Mouse (Mus musculus): ENCODE data around the gene Mycbp. TPM values are rescaled to one million over a fixed set of nuclear protein-coding genes. Genes with fewer than 3 reads are reported as not detected.

Mycbp gene
- 49.1 and 55.4 TPM in 2 replicates for polyA plus RNA-seq (2015; fragmentation: Nextera tagmentation; extraction: Ambion mirVana)

- Histone ChIP-seq H3K27me3 (ENCODE audit: control insufficient read depth, insufficient read depth, low read length) (no peaks in the 10 kb centered on the region), H3K36me3 (ENCODE audit: control insufficient read depth, insufficient read depth) (no peaks in the 10 kb centered on the region), H3K4me3 (ENCODE audit: low read length) (peak within 1 kb of the TSS; percentile 91), H3K4me1 (ENCODE audit: control insufficient read depth, insufficient read depth, low read length) (peaks cover 7% of the 10 kb centered on the region), H3K9ac (ENCODE audit: low read length) (peak within 1 kb of the TSS; percentile 90), H3K27ac (ENCODE audit: low read length) (peak within 1 kb of the TSS; percentile 90), H3K4me2 (ENCODE audit: low read depth, low read length) (peak within 1 kb of the TSS; percentile 83), H3K9me3 (replicated peaks; ENCODE audit: control insufficient read depth, low read length) (no peaks in the 10 kb centered on the region)
- under 1% methylated on average over 49 of the region's 49 CpGs for WGBS
- ATAC-seq (replicated peaks; ENCODE audit: extremely low read depth, insufficient read depth, low FRiP score): peak; percentile 100
These were observed at the start of gene Mycbp for GRCm38 (mm10) chr4:123904333-123905125. Gene Mycbp, plus strand, starts transcription at chr4:123904832.

GRCm38 (mm10) chr4:123856888-123857287 lies 47.7 kb upstream of the Mycbp start:
- Histone ChIP-seq H3K4me2 (ENCODE audit: low read depth, low read length) (no peak overlapping the region), H3K4me1 (ENCODE audit: control insufficient read depth, insufficient read depth, low read length) (no peaks in the 10 kb centered on the region), H3K4me3 (ENCODE audit: low read length) (no peak overlapping the region), H3K9ac (ENCODE audit: low read length) (no peak overlapping the region), H3K27me3 (ENCODE audit: control insufficient read depth, insufficient read depth, low read length) (no peaks in the 10 kb centered on the region), H3K9me3 (replicated peaks; ENCODE audit: control insufficient read depth, low read length) (0 out of 2 replicates have a peak, but pooled peaks cover 2% of the 10 kb centered on the region), H3K36me3 (ENCODE audit: control insufficient read depth, insufficient read depth) (no peaks in the 10 kb centered on the region), H3K27ac (ENCODE audit: low read length) (no peak overlapping the region)
- 67% methylated on average over 4 of the region's 4 CpGs for WGBS
- no peak for ATAC-seq (replicated peaks; ENCODE audit: extremely low read depth, insufficient read depth, low FRiP score)

- no peak overlapping the region for H3K4me3 ChIP-seq (ENCODE audit: low read length)
- no peak for ATAC-seq (replicated peaks; ENCODE audit: extremely low read depth, insufficient read depth, low FRiP score)
- H3K27me3 ChIP-seq (ENCODE audit: control insufficient read depth, insufficient read depth, low read length): no peaks in the 10 kb centered on the region
- WGBS: 83% methylated on average over 7 of the region's 7 CpGs
- H3K36me3 ChIP-seq (ENCODE audit: control insufficient read depth, insufficient read depth): no peaks in the 10 kb centered on the region
- no peak overlapping the region for H3K9ac ChIP-seq (ENCODE audit: low read length)
- no peak overlapping the region for H3K27ac ChIP-seq (ENCODE audit: low read length)
- no peaks in the 10 kb centered on the region for H3K9me3 ChIP-seq (replicated peaks; ENCODE audit: control insufficient read depth, low read length)
- no peak overlapping the region for H3K4me2 ChIP-seq (ENCODE audit: low read depth, low read length)
- no peaks in the 10 kb centered on the region for H3K4me1 ChIP-seq (ENCODE audit: control insufficient read depth, insufficient read depth, low read length)
These were observed 46.5 kb upstream of the Mycbp start for GRCm38 (mm10) chr4:123858090-123858489.

GRCm38 (mm10) chr4:123859379-123859778 lies 45.3 kb upstream of the Mycbp start, which contains the start of gene 4933427I04Rik:
Gene 4933427I04Rik, plus strand, starts transcription at chr4:123859679.
- no peak within 1 kb of the TSS for H3K4me3 ChIP-seq (ENCODE audit: low read length)

GRCm38 (mm10) chr4:123859803-123860202 lies 44.8 kb upstream of the Mycbp start:
- Histone ChIP-seq H3K4me1 (ENCODE audit: control insufficient read depth, insufficient read depth, low read length) (no peaks in the 10 kb centered on the region), H3K4me3 (ENCODE audit: low read length) (no peak overlapping the region), H3K9ac (ENCODE audit: low read length) (no peak overlapping the region), H3K36me3 (ENCODE audit: control insufficient read depth, insufficient read depth) (no peaks in the 10 kb centered on the region), H3K27me3 (ENCODE audit: control insufficient read depth, insufficient read depth, low read length) (no peaks in the 10 kb centered on the region), H3K4me2 (ENCODE audit: low read depth, low read length) (no peak overlapping the region), H3K27ac (ENCODE audit: low read length) (no peak overlapping the region), H3K9me3 (replicated peaks; ENCODE audit: control insufficient read depth, low read length) (no peaks in the 10 kb centered on the region)
- 45% methylated on average over 2 of the region's 2 CpGs for WGBS
- no peak for ATAC-seq (replicated peaks; ENCODE audit: extremely low read depth, insufficient read depth, low FRiP score)

More at GRCm38 (mm10) chr4:123859379-123859778, 45.3 kb upstream of the Mycbp start, which contains the start of gene 4933427I04Rik:
- H3K4me2 ChIP-seq (ENCODE audit: low read depth, low read length): no peak within 1 kb of the TSS
- no peak within 1 kb of the TSS for H3K27ac ChIP-seq (ENCODE audit: low read length)
- no peaks in the 10 kb centered on the region for H3K9me3 ChIP-seq (replicated peaks; ENCODE audit: control insufficient read depth, low read length)
- no peak within 1 kb of the TSS for H3K9ac ChIP-seq (ENCODE audit: low read length)
- no peaks in the 10 kb centered on the region for H3K27me3 ChIP-seq (ENCODE audit: control insufficient read depth, insufficient read depth, low read length)
- H3K36me3 ChIP-seq (ENCODE audit: control insufficient read depth, insufficient read depth): no peaks in the 10 kb centered on the region
- H3K4me1 ChIP-seq (ENCODE audit: control insufficient read depth, insufficient read depth, low read length): no peaks in the 10 kb centered on the region
- WGBS: 78% methylated on average over 3 of the region's 3 CpGs
- ATAC-seq (replicated peaks; ENCODE audit: extremely low read depth, insufficient read depth, low FRiP score): no peak

- H3K9ac ChIP-seq (ENCODE audit: low read length): no peak overlapping the region
- WGBS: 73% methylated on average over 5 of the region's 5 CpGs
- no peak overlapping the region for H3K4me3 ChIP-seq (ENCODE audit: low read length)
- H3K27me3 ChIP-seq (ENCODE audit: control insufficient read depth, insufficient read depth, low read length): no peaks in the 10 kb centered on the region
- H3K4me1 ChIP-seq (ENCODE audit: control insufficient read depth, insufficient read depth, low read length): no peaks in the 10 kb centered on the region
- H3K4me2 ChIP-seq (ENCODE audit: low read depth, low read length): no peak overlapping the region
- ATAC-seq (replicated peaks; ENCODE audit: extremely low read depth, insufficient read depth, low FRiP score): no peak
- no peaks in the 10 kb centered on the region for H3K9me3 ChIP-seq (replicated peaks; ENCODE audit: control insufficient read depth, low read length)
- no peak overlapping the region for H3K27ac ChIP-seq (ENCODE audit: low read length)
- H3K36me3 ChIP-seq (ENCODE audit: control insufficient read depth, insufficient read depth): no peaks in the 10 kb centered on the region
These were observed 44.0 kb upstream of the Mycbp start for GRCm38 (mm10) chr4:123860621-123861020.

GRCm38 (mm10) chr4:123893726-123894125 lies 10.9 kb upstream of the Mycbp start:
- Histone ChIP-seq H3K4me1 (ENCODE audit: control insufficient read depth, insufficient read depth, low read length) (no peaks in the 10 kb centered on the region), H3K27me3 (ENCODE audit: control insufficient read depth, insufficient read depth, low read length) (no peaks in the 10 kb centered on the region), H3K9ac (ENCODE audit: low read length) (no peak overlapping the region), H3K9me3 (replicated peaks; ENCODE audit: control insufficient read depth, low read length) (no peaks in the 10 kb centered on the region), H3K36me3 (ENCODE audit: control insufficient read depth, insufficient read depth) (no peaks in the 10 kb centered on the region), H3K4me3 (ENCODE audit: low read length) (no peak overlapping the region), H3K27ac (ENCODE audit: low read length) (no peak overlapping the region), H3K4me2 (ENCODE audit: low read depth, low read length) (no peak overlapping the region)
- 80% methylated on average over 5 of the region's 5 CpGs for WGBS
- ATAC-seq (replicated peaks; ENCODE audit: extremely low read depth, insufficient read depth, low FRiP score): no peak

- Histone ChIP-seq H3K4me1 (ENCODE audit: control insufficient read depth, insufficient read depth, low read length) (no peaks in the 10 kb centered on the region), H3K36me3 (ENCODE audit: control insufficient read depth, insufficient read depth) (no peaks in the 10 kb centered on the region), H3K9ac (ENCODE audit: low read length) (no peak overlapping the region), H3K4me3 (ENCODE audit: low read length) (no peak overlapping the region), H3K4me2 (ENCODE audit: low read depth, low read length) (no peak overlapping the region), H3K27ac (ENCODE audit: low read length) (no peak overlapping the region), H3K27me3 (ENCODE audit: control insufficient read depth, insufficient read depth, low read length) (no peaks in the 10 kb centered on the region), H3K9me3 (replicated peaks; ENCODE audit: control insufficient read depth, low read length) (no peaks in the 10 kb centered on the region)
- ATAC-seq (replicated peaks; ENCODE audit: extremely low read depth, insufficient read depth, low FRiP score): no peak
- WGBS: 78% methylated on average over 4 of the region's 4 CpGs
These were observed 10.3 kb upstream of the Mycbp start for GRCm38 (mm10) chr4:123894295-123894694.

GRCm38 (mm10) chr4:123898696-123899095 lies 5.9 kb upstream of the Mycbp start:
- Histone ChIP-seq H3K36me3 (ENCODE audit: control insufficient read depth, insufficient read depth) (no peaks in the 10 kb centered on the region), H3K9ac (ENCODE audit: low read length) (no peak overlapping the region), H3K4me3 (ENCODE audit: low read length) (no peak overlapping the region), H3K4me2 (ENCODE audit: low read depth, low read length) (no peak overlapping the region), H3K27ac (ENCODE audit: low read length) (no peak overlapping the region), H3K4me1 (ENCODE audit: control insufficient read depth, insufficient read depth, low read length) (no peaks in the 10 kb centered on the region), H3K9me3 (replicated peaks; ENCODE audit: control insufficient read depth, low read length) (no peaks in the 10 kb centered on the region), H3K27me3 (ENCODE audit: control insufficient read depth, insufficient read depth, low read length) (no peaks in the 10 kb centered on the region)
- no peak for ATAC-seq (replicated peaks; ENCODE audit: extremely low read depth, insufficient read depth, low FRiP score)
- WGBS: 13% methylated on average over 5 of the region's 5 CpGs

Measured in heart, embryonic 16.5 days (tissue).